9 mouse cellular contexts compared by ENCODE assay signal in the genomic region with DNA sequence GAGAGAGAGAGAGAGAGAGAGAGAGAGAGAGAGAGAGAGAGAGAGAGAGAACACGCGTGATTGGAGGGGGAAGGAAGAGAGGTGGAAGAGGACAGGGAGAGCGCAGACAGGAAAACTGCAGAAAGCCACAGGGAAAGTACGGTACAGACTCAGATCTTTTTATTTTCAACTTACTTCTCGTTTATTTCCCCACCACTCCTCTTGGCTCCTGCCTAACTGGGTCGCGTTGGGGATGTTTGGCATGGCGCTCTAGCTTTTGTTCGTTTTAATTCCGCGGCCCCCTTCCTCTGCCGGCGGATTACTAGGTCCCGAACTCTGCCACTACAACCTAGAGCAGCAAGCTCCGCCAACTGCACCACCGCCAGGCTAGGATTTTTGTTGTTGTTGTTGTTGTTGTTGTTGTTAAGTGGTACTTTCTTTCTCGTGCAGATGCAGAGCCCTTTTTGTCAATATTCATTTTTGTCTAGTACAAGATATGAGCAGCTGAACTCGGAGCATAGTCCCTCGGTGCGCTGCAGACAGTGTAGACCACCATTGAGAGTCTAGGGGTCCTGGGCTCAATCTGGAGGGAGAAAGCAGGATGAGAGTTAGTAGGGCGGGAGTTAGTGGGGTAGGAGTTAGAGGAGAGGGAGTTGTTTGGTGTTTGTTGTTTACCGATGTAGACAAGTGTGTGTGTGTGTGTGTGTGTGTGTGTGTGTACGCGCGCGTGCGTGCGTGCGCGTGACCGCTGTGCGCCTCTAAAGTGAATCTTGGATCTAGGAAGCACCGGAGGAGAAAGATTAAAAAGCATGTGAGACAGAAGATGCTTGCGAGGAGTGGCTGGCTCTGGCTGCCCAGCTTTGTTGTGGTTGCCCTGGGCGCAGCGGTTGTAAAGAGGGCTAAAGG. TPM values are rescaled to one million over a fixed set of nuclear protein-coding genes. Genes with fewer than 3 reads are reported as not detected.
DNase-seq lines count a peak whose midpoint lies in the region; ATAC-seq lines count a peak whose summit lies in the region.
"Had no signal": no experiment of that assay in that cellular context is flagged by ENCODE, and none has a peak within 500 bp of the region (broad histone marks: within the 10 kb centered on the region; RNA-seq: fewer than 3 reads in every experiment).

No protein-coding gene starts in this region.

- ATAC-seq in embryonic facial prominence, embryonic 11.5 days (replicated peaks; ENCODE audit: insufficient number of reproducible peaks, low FRiP score, low TSS enrichment, low read depth) = peak; percentile 32
- peak; percentile 25 for ATAC-seq in hindbrain, embryonic 14.5 days (ENCODE audit: low FRiP score)
- 0 out of 2 replicates have a peak, but pooled peaks have one; percentile 22 for ATAC-seq in liver, embryonic 15.5 days (ENCODE audit: insufficient read depth)
- peak; percentile 3; the same call in 1 of the 2 replicates for ATAC-seq in stomach, embryonic 14.5 days (ENCODE audit: insufficient number of reproducible peaks, insufficient read depth, low FRiP score, low read depth)

- H3K27me3 ChIP-seq in embryonic facial prominence, embryonic 11.5 days (ENCODE audit: control insufficient read depth, insufficient read depth, low read length) = no peaks in the 10 kb centered on the region
- no peaks in the 10 kb centered on the region for H3K27me3 ChIP-seq in hindbrain, embryonic 14.5 days (ENCODE audit: control insufficient read depth, insufficient read depth, low read length)
- H3K27me3 ChIP-seq in liver, embryonic 15.5 days = peaks cover 100% of the 10 kb centered on the region
- H3K27me3 ChIP-seq in stomach, embryonic 14.5 days (ENCODE audit: control insufficient read depth, insufficient read depth, low read length) = no peaks in the 10 kb centered on the region
- H3K27me3 ChIP-seq: CH12.LX had no signal

- no peaks in the 10 kb centered on the region for H3K36me3 ChIP-seq in embryonic facial prominence, embryonic 11.5 days (replicated peaks; ENCODE audit: control insufficient read depth, insufficient read depth, low read depth, low read length)
- H3K36me3 ChIP-seq in hindbrain, embryonic 14.5 days (replicated peaks; ENCODE audit: control insufficient read depth, insufficient read depth) = no peaks in the 10 kb centered on the region
- H3K36me3 ChIP-seq in liver, embryonic 15.5 days (replicated peaks) = no peaks in the 10 kb centered on the region
- no peaks in the 10 kb centered on the region for H3K36me3 ChIP-seq in stomach, embryonic 14.5 days (ENCODE audit: control insufficient read depth, insufficient read depth, low read length)

- H3K4me2 ChIP-seq in embryonic facial prominence, embryonic 11.5 days (ENCODE audit: low read depth, low read length) = peak overlapping the region; percentile 84
- H3K4me2 ChIP-seq in hindbrain, embryonic 14.5 days (replicated peaks) = peak overlapping the region; percentile 65
- H3K4me2 ChIP-seq in liver, embryonic 15.5 days = peak overlapping the region; percentile 64
- peak overlapping the region; percentile 59 for H3K4me2 ChIP-seq in stomach, embryonic 14.5 days (replicated peaks; ENCODE audit: low read depth, low read length)

- H3K4me3 ChIP-seq in embryonic facial prominence, embryonic 11.5 days (ENCODE audit: low read depth, low read length) = peak overlapping the region; percentile 76
- H3K4me3 ChIP-seq in hindbrain, embryonic 14.5 days (replicated peaks; ENCODE audit: low read length) = peak overlapping the region; percentile 71
- peak overlapping the region; percentile 54 for H3K4me3 ChIP-seq in liver, embryonic 15.5 days (replicated peaks)
- peak overlapping the region; percentile 83 for H3K4me3 ChIP-seq in stomach, embryonic 14.5 days (ENCODE audit: low read depth, low read length)

- no peaks in the 10 kb centered on the region for H3K9me3 ChIP-seq in embryonic facial prominence, embryonic 11.5 days (replicated peaks; ENCODE audit: control insufficient read depth, low read length)
- H3K9me3 ChIP-seq in hindbrain, embryonic 14.5 days (ENCODE audit: control insufficient read depth, low read length) = no peaks in the 10 kb centered on the region
- no peaks in the 10 kb centered on the region for H3K9me3 ChIP-seq in liver, embryonic 15.5 days (replicated peaks)
- H3K9me3 ChIP-seq in stomach, embryonic 14.5 days (ENCODE audit: control insufficient read depth, low read depth, low read length) = no peaks in the 10 kb centered on the region

- H3K27ac ChIP-seq in embryonic facial prominence, embryonic 11.5 days (replicated peaks; ENCODE audit: low read depth, low read length) = peak overlapping the region; percentile 97
- H3K27ac ChIP-seq in hindbrain, embryonic 14.5 days = peak overlapping the region; percentile 99
- peak overlapping the region; percentile 68 for H3K27ac ChIP-seq in liver, embryonic 15.5 days (replicated peaks)
- H3K27ac ChIP-seq in stomach, embryonic 14.5 days (ENCODE audit: low read length) = peak overlapping the region; percentile 100

- 0% methylated on average over 35 of the region's 36 CpGs for WGBS in embryonic facial prominence, embryonic 11.5 days
- under 1% methylated on average over 36 of the region's 36 CpGs for WGBS in hindbrain, embryonic 14.5 days
- under 1% methylated on average over 36 of the region's 36 CpGs for WGBS in liver, embryonic 15.5 days (ENCODE audit: insufficient replicate concordance)
- under 1% methylated on average over 36 of the region's 36 CpGs for WGBS in stomach, embryonic 14.5 days

- peak; percentile 44 for DNase-seq in adrenal gland, postnatal 25 days
- no peak for DNase-seq in adrenal gland, adult 2 months
- peak; percentile 72 for DNase-seq in 416B (ENCODE audit: low read depth)
- DNase-seq in embryonic facial prominence, embryonic 11.5 days (ENCODE audit: low spot score) = peak; percentile 58
- peak; percentile 59 for DNase-seq in hindbrain, embryonic 14.5 days (ENCODE audit: low spot score)
- DNase-seq in adrenal gland, postnatal 4 days (ENCODE audit: low spot score in 2 of 2) = no peak

- peak overlapping the region; percentile 68 for H3K9ac ChIP-seq in embryonic facial prominence, embryonic 11.5 days (replicated peaks; ENCODE audit: low read length)
- peak overlapping the region; percentile 99 for H3K9ac ChIP-seq in hindbrain, embryonic 14.5 days
- no peak overlapping the region for H3K9ac ChIP-seq in liver, embryonic 15.5 days
- H3K9ac ChIP-seq in stomach, embryonic 14.5 days (replicated peaks; ENCODE audit: low read depth, low read length) = peak overlapping the region; percentile 87

- no peaks in the 10 kb centered on the region for H3K4me1 ChIP-seq in embryonic facial prominence, embryonic 11.5 days (ENCODE audit: control insufficient read depth, insufficient read depth, low read length)
- H3K4me1 ChIP-seq in hindbrain, embryonic 14.5 days (replicated peaks; ENCODE audit: control insufficient read depth, insufficient read depth, low read length) = no peaks in the 10 kb centered on the region
- H3K4me1 ChIP-seq in liver, embryonic 15.5 days (replicated peaks) = no peaks in the 10 kb centered on the region; the same call in none of the 2 replicates
- no peaks in the 10 kb centered on the region for H3K4me1 ChIP-seq in stomach, embryonic 14.5 days (ENCODE audit: control insufficient read depth, insufficient read depth, low read length)

RNA-seq across cellular contexts. Expression of gene Meis2, which starts 0.7 kb away (rescaled TPM):
- total RNA-seq in adrenal gland, postnatal 25 days (2021) = 258 and 277 TPM in 2 replicates
- total RNA-seq in adrenal gland, adult 2 months (2021) = 100 to 1,000 TPM; 211 to 303 TPM
- 85.4 and 124 TPM in 2 replicates for polyA plus RNA-seq in adrenal gland, adult 2 months (2012; rRNA removed)
- 58.8 and 65.3 TPM in 2 replicates for polyA plus RNA-seq in embryonic facial prominence, embryonic 11.5 days (2014; fragmentation: Nextera tagmentation; extraction: Ambion mirVana)
- 136 and 159 TPM in 2 replicates for polyA plus RNA-seq in hindbrain, embryonic 14.5 days (2014; fragmentation: Nextera tagmentation; extraction: Ambion mirVana)
- 1.4 and 2.3 TPM in 2 replicates for polyA plus RNA-seq in liver, embryonic 15.5 days (2015; fragmentation: Nextera tagmentation; extraction: Ambion mirVana)
- 85.0 and 86.3 TPM in 2 replicates for polyA plus RNA-seq in stomach, embryonic 14.5 days (2014; fragmentation: Nextera tagmentation; extraction: Ambion mirVana)
- 100 to 1,000 TPM; 159 to 160 TPM for total RNA-seq in adrenal gland, postnatal 4 days (2021)
- total RNA-seq: CH12.LX had no signal

Comparison
In these comparisons a context has a peak if more than half of its experiments do, and no peak if none do; other contexts are left out.
1. DNase-seq: peak in adrenal gland, postnatal 25 days (single experiment), 416B (single experiment), embryonic facial prominence, embryonic 11.5 days (single experiment) and hindbrain, embryonic 14.5 days (single experiment); none in adrenal gland, adult 2 months (single experiment) and adrenal gland, postnatal 4 days (0 of 2).
2. RNA of gene Meis2, which starts 0.7 kb away (polyA plus RNA-seq): 136 to 159 TPM in hindbrain, embryonic 14.5 days, 85.4 to 124 TPM in adrenal gland, adult 2 months, 85.0 to 86.3 TPM in stomach, embryonic 14.5 days and 58.8 to 65.3 TPM in embryonic facial prominence, embryonic 11.5 days; 1.4 to 2.3 TPM in liver, embryonic 15.5 days; every median in the first group is over 10 times any median in the second.
3. Peak in every context shown above with its lines, with median percentiles within 50 percentile points of each other: ATAC-seq, H3K27ac ChIP-seq, H3K4me2 ChIP-seq and H3K4me3 ChIP-seq.